In genomic region chr6:119570797-119571196, GRCm38 (mm10) we compare ENCODE assay signal across 25 mouse cellular contexts. TPM values are rescaled to one million over a fixed set of nuclear protein-coding genes. Genes with fewer than 3 reads are reported as not detected.
DNase-seq lines count a peak whose midpoint lies in the region; ATAC-seq lines count a peak whose summit lies in the region.
"Had no signal": no experiment of that assay in that cellular context is flagged by ENCODE, and none has a peak within 500 bp of the region (broad histone marks: within the 10 kb centered on the region; RNA-seq: fewer than 3 reads in every experiment).

No protein-coding gene starts in this region.

- no peaks in the 10 kb centered on the region for H3K27me3 ChIP-seq in embryonic facial prominence, embryonic 14.5 days (replicated peaks; ENCODE audit: control insufficient read depth, insufficient read depth, low read length)
- no peaks in the 10 kb centered on the region for H3K27me3 ChIP-seq in embryonic facial prominence, embryonic 10.5 days (replicated peaks; ENCODE audit: low read depth, poor library complexity, severe bottlenecking)
- no peaks in the 10 kb centered on the region for H3K27me3 ChIP-seq in lung, embryonic 15.5 days
- H3K27me3 ChIP-seq: embryonic facial prominence, embryonic 15.5 days; forebrain, embryonic 15.5 days; heart, embryonic 13.5 days had no signal

- 78% methylated on average over 4 of the region's 4 CpGs for WGBS in embryonic facial prominence, embryonic 14.5 days
- WGBS in embryonic facial prominence, embryonic 10.5 days = 86% methylated on average over 4 of the region's 4 CpGs
- WGBS in lung, embryonic 15.5 days = 69% methylated on average over 4 of the region's 4 CpGs

- no peak overlapping the region for H3K4me2 ChIP-seq in embryonic facial prominence, embryonic 14.5 days (ENCODE audit: low read depth, low read length)
- H3K4me2 ChIP-seq in lung, embryonic 15.5 days = no peak overlapping the region
- H3K4me2 ChIP-seq: embryonic facial prominence, embryonic 15.5 days; forebrain, embryonic 15.5 days; heart, embryonic 13.5 days; hindbrain, embryonic 14.5 days had no signal

- ATAC-seq in embryonic facial prominence, embryonic 14.5 days (ENCODE audit: low read depth) = no peak
- ATAC-seq in lung, embryonic 15.5 days (ENCODE audit: borderline replicate concordance, extremely low read depth, low FRiP score, low TSS enrichment) = 0 out of 2 replicates have a peak, but pooled peaks have one; percentile 33
- ATAC-seq: activated CD4-positive, CD25-positive, alpha-beta regulatory T cell, adult 4 months; forebrain, embryonic 15.5 days had no signal

- H3K4me1 ChIP-seq in embryonic facial prominence, embryonic 14.5 days (ENCODE audit: control insufficient read depth, insufficient read depth, low read length) = no peaks in the 10 kb centered on the region
- H3K4me1 ChIP-seq in embryonic facial prominence, embryonic 10.5 days = peaks cover 8% of the 10 kb centered on the region; the same call in 1 of the 2 replicates
- peaks cover 3% of the 10 kb centered on the region; the same call in 1 of the 2 replicates for H3K4me1 ChIP-seq in lung, embryonic 15.5 days
- H3K4me1 ChIP-seq: forebrain, embryonic 15.5 days had no signal

- H3K36me3 ChIP-seq in embryonic facial prominence, embryonic 14.5 days (ENCODE audit: control insufficient read depth, insufficient read depth, low read length) = peaks cover 27% of the 10 kb centered on the region
- peaks cover 40% of the 10 kb centered on the region for H3K36me3 ChIP-seq in embryonic facial prominence, embryonic 10.5 days (replicated peaks)
- H3K36me3 ChIP-seq in lung, embryonic 15.5 days = peaks cover 16% of the 10 kb centered on the region; the same call in 1 of the 2 replicates

- no peaks in the 10 kb centered on the region for H3K9me3 ChIP-seq in embryonic facial prominence, embryonic 14.5 days (ENCODE audit: control insufficient read depth, low read length)
- H3K9me3 ChIP-seq in embryonic facial prominence, embryonic 10.5 days = no peaks in the 10 kb centered on the region
- no peaks in the 10 kb centered on the region for H3K9me3 ChIP-seq in lung, embryonic 15.5 days
- H3K9me3 ChIP-seq: embryonic facial prominence, embryonic 15.5 days; forebrain, embryonic 15.5 days; heart, embryonic 10.5 days; heart, embryonic 13.5 days had no signal

- H3K4me3 ChIP-seq in embryonic facial prominence, embryonic 14.5 days (ENCODE audit: low read depth, low read length) = no peak overlapping the region
- H3K4me3 ChIP-seq in embryonic facial prominence, embryonic 10.5 days = no peak overlapping the region
- H3K4me3 ChIP-seq in lung, embryonic 15.5 days = no peak overlapping the region
- H3K4me3 ChIP-seq: embryonic facial prominence, embryonic 15.5 days; forebrain, embryonic 15.5 days; heart, adult 2 months; heart, embryonic 10.5 days; heart, embryonic 13.5 days had no signal

- H3K9ac ChIP-seq in embryonic facial prominence, embryonic 14.5 days (ENCODE audit: low read depth, low read length) = no peak overlapping the region
- no peak overlapping the region for H3K9ac ChIP-seq in lung, embryonic 15.5 days
- H3K9ac ChIP-seq: embryonic facial prominence, embryonic 15.5 days; forebrain, embryonic 15.5 days; heart, embryonic 13.5 days; hindbrain, embryonic 14.5 days had no signal

- peak; percentile 48 for DNase-seq in embryonic facial prominence, embryonic 14.5 days (ENCODE audit: low spot score)
- no peak for DNase-seq in embryonic facial prominence, embryonic 10.5 days (ENCODE audit: low spot score)
- no peak for DNase-seq in lung, postnatal 25 days (ENCODE audit: low spot score)
- DNase-seq in thymus, postnatal 0 days (ENCODE audit: low spot score) = peak; percentile 57
- DNase-seq in thymus, adult 18-20 months = no peak
- DNase-seq in kidney, postnatal 14 days = no peak
- DNase-seq: adrenal gland, adult 8-10 months; adrenal gland, postnatal 25 days; cerebellum, adult 11-12 months; cerebellum, adult 8-10 months; cerebellum, postnatal 10 days; cerebellum, postnatal 36 days; embryo, embryonic 11 days; gastrocnemius, postnatal 10 days; gastrocnemius, postnatal 36 days; heart, adult 2 months; heart, postnatal 14 days; heart, postnatal 4 days had no signal

- H3K27ac ChIP-seq in embryonic facial prominence, embryonic 14.5 days (replicated peaks; ENCODE audit: low read depth, low read length) = no peak overlapping the region
- H3K27ac ChIP-seq in embryonic facial prominence, embryonic 10.5 days (replicated peaks) = no peak overlapping the region
- H3K27ac ChIP-seq in lung, embryonic 15.5 days = no peak overlapping the region
- H3K27ac ChIP-seq: embryonic facial prominence, embryonic 15.5 days; forebrain, embryonic 15.5 days; heart, adult 2 months; heart, embryonic 10.5 days; heart, embryonic 13.5 days; hindbrain, embryonic 14.5 days had no signal

RNA-seq across cellular contexts. Expression of gene Wnt5b, which starts 26.6 kb away (rescaled TPM):
- 11.4 and 12.6 TPM in 2 replicates for polyA plus RNA-seq in embryonic facial prominence, embryonic 14.5 days (2014; fragmentation: Nextera tagmentation; extraction: Ambion mirVana)
- 13.2 and 14.2 TPM in 2 replicates for polyA plus RNA-seq in embryonic facial prominence, embryonic 10.5 days (2016; fragmentation: Nextera tagmentation; extraction: Ambion mirVana)
- 7.7 and 8.2 TPM in 2 replicates for polyA plus RNA-seq in lung, embryonic 15.5 days (2015; fragmentation: Nextera tagmentation; extraction: Ambion mirVana)
- polyA plus RNA-seq in thymus, postnatal 0 days (2015; fragmentation: Nextera tagmentation; extraction: Ambion mirVana) = 3.9 and 4.6 TPM in 2 replicates
- polyA plus RNA-seq: activated CD4-positive, CD25-positive, alpha-beta regulatory T cell, adult 4 months had no signal

Comparison
In these comparisons a context has a peak if more than half of its experiments do, and no peak if none do; other contexts are left out.
1. DNase-seq: peak in embryonic facial prominence, embryonic 14.5 days (single experiment) and thymus, postnatal 0 days (single experiment); none in embryonic facial prominence, embryonic 10.5 days (single experiment), lung, postnatal 25 days (single experiment), thymus, adult 18-20 months (0 of 2) and kidney, postnatal 14 days (single experiment).